Mouse (Mus musculus) midbrain, embryonic 12.5 days (tissue): ENCODE results near the gene Mturn. TPM values are rescaled to one million over a fixed set of nuclear protein-coding genes. Genes with fewer than 3 reads are reported as not detected.

Source experiments
- ATAC-seq: fragments of 200-750 bp; cut with Nextera tagmentation; 2 replicates; pipeline ENCODE4 v1.8.0; 2017; ENCODE audit warnings: low read depth, moderate TSS enrichment, moderate library complexity; ENCODE audit not compliant: low FRiP score
- H3K27ac ChIP-seq: fragments of 300-500 bp; sonication (generic); replicated peaks from 2 replicates; pipeline ENCODE4 v1.5.1; 2016; ENCODE audit warnings: mild to moderate bottlenecking
- H3K27me3 ChIP-seq: fragments of 300-500 bp; sonication (generic); 2 replicates; pipeline ENCODE4 v1.6.1; 2016; ENCODE audit warnings: mild to moderate bottlenecking
- H3K36me3 ChIP-seq: fragments of 300-500 bp; sonication (generic); 2 replicates; pipeline ENCODE4 v1.6.1; 2016
- H3K4me1 ChIP-seq: fragments of 300-500 bp; sonication (generic); 2 replicates; pipeline ENCODE4 v1.6.1; 2016
- H3K4me2 ChIP-seq: fragments of 300-500 bp; sonication (generic); replicated peaks from 2 replicates; pipeline ENCODE4 v1.6.1; 2016; ENCODE audit warnings: mild to moderate bottlenecking, moderate library complexity
- H3K4me3 ChIP-seq: fragments of 300-500 bp; sonication (generic); 2 replicates; pipeline ENCODE4 v1.5.1; 2016; ENCODE audit warnings: mild to moderate bottlenecking
- H3K9ac ChIP-seq: fragments of 300-500 bp; sonication (generic); replicated peaks from 2 replicates; pipeline ENCODE4 v1.6.1; 2016; ENCODE audit warnings: mild to moderate bottlenecking, moderate library complexity
- H3K9me3 ChIP-seq: fragments of 300-500 bp; sonication (generic); 2 replicates; pipeline ENCODE4 v1.6.1; 2016; ENCODE audit warnings: mild to moderate bottlenecking
- WGBS: fragments of 180-500 bp; shearing (Covaris S2); methylation state at CpG from one replicate; pipeline ENCODE4 v1.1.7; 2016; 5-methylcytosine and 5-hydroxymethylcytosine counted together
- polyA plus RNA-seq: library from polyadenylated mRNA; unstranded; fragments of >200 nt; fragmentation: Nextera tagmentation; extraction: Ambion mirVana; gene quantifications from 2 replicates; pipeline ENCODE4 v1.2.1, GENCODE M21; 2016

The Mturn gene
- polyA plus RNA-seq, 1 experiment from 2014 or later: 60.4 TPM

DNA sequence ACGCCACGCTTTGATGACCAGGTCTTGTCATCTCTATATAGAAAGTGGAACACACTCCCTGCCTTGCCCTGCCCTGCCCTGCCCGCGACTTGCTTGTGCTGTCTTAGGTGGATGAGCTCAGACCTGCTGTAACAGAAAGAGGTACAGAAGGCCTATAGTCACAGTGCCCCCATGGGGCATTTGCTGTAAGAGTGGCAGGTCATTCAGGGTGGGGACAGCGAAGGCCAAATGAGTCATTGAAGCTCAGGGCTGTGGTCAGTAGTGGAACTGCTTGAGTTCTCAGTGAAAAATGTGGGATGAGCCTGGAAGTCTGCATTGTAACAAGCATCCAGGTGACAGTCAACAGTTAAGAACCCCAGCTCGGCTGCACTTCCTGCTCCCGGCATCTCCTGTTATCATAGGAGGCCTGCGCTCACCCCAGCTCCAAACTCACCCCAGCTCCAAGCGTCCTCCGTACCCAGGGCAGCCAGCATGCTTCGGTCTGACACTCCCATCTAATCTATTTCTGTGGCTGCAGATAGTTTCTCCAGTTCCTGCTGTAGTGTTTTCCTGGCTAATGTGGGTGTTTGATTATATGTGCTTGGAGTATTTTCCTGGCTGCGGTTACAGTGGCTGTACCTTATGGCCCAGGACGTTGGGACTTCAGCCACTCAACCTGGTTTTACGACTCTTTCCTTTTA, 4.4 kb downstream of the Mturn start:
- Histone ChIP-seq H3K27ac (no peak overlapping the region), H3K9me3 (no peaks in the 10 kb centered on the region), H3K4me3 (no peak overlapping the region), H3K27me3 (peaks cover 14% of the 10 kb centered on the region; the same call in 1 of the 2 replicates), H3K9ac (no peak overlapping the region), H3K4me1 (peaks cover 11% of the 10 kb centered on the region), H3K36me3 (peaks cover 18% of the 10 kb centered on the region; the same call in 1 of the 2 replicates), H3K4me2 (no peak overlapping the region)
- WGBS: 85% methylated on average over 14 of the region's 14 CpGs
- no peak for ATAC-seq

DNA sequence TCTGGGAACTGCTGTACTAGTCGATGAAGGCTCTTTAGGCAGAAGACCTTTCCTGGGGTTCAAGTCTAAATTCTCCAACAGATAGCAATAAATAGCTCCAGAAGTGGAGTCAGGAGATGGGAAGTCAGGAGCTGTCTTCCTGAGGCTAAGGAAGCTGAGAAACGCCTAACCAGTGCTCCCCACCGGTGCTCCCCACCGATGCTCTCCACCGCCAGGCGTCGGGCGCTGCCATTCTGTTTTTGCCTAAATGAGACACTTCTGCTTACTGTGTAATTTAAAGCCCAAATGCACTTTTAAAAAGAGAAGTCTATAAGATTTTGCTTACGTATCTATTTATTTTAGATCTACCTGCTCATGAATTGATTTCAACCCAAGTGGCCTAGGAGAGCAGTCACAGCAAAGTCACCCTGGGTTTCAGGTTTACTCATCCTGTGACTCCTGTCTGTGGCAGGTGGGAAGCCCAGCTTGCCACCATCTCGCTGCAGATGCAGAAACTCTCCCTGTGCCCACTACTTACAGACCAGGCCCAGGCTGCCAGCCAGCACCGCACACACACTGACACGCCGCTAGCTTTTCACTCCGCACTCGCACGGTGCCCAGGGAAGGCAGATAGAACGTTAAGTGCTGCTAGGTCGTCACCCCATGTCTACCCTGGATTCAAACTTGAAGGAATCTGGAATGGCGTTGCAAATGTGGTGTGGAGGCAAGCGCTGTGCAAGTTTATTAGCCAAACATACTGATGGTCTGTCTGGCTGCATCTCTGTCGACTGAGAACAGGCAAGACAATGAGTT, 5.7 kb downstream of the Mturn start:
- 91% methylated on average over 21 of the region's 21 CpGs for WGBS
- Histone ChIP-seq H3K9ac (no peak overlapping the region), H3K27me3 (peaks cover 14% of the 10 kb centered on the region; the same call in 1 of the 2 replicates), H3K4me2 (no peak overlapping the region), H3K9me3 (no peaks in the 10 kb centered on the region), H3K36me3 (peaks cover 30% of the 10 kb centered on the region; the same call in 1 of the 2 replicates), H3K4me1 (peaks cover 7% of the 10 kb centered on the region), H3K4me3 (no peak overlapping the region), H3K27ac (no peak overlapping the region)
- no peak for ATAC-seq

DNA sequence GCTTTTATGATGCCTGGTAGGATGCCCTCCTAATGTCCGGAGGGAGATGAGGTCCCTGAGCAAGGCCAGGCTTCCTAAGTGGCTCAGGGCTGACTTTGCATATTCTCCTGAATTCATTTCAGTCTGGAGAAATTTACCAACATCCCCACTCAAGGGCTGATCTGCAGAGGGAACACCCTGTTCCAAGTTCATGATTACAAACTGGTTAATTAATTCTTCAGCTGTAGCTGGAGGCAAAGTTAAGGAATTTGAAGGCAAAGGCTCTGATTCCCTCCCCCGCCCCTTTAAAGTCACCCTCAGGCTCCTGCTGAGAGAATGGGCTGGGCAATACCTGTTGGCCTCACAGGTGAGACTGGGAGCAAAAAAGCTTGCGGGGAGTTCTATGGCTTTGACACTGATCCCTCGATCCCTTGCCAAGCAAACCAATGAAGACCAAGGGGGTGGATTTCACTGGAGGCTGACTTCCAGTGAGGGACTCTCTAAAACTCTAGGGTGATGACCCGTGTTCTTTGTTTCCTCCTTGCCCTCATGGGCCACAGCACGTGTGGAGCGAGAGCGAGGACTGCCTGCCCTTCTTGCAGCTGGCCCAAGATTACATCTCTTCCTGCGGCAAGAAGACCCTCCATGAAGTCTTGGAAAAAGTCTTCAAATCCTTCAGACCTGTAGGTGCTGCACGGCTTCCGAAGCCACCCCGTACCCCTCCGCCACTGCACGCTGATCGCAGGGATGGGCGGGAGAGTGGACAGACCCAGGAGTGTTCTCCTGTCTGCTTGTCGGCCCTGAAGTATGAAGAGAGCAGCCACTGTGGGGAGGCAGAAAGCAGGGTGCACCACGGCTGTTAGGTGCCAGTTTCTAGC, 7.3 kb downstream of the Mturn start:
- Histone ChIP-seq H3K4me2 (no peak overlapping the region), H3K27me3 (peaks cover 9% of the 10 kb centered on the region; the same call in 1 of the 2 replicates), H3K9ac (no peak overlapping the region), H3K4me3 (no peak overlapping the region), H3K27ac (no peak overlapping the region), H3K4me1 (no peaks in the 10 kb centered on the region), H3K36me3 (peaks cover 30% of the 10 kb centered on the region; the same call in 1 of the 2 replicates), H3K9me3 (no peaks in the 10 kb centered on the region)
- ATAC-seq: no peak
- 77% methylated on average over 18 of the region's 18 CpGs for WGBS

DNA sequence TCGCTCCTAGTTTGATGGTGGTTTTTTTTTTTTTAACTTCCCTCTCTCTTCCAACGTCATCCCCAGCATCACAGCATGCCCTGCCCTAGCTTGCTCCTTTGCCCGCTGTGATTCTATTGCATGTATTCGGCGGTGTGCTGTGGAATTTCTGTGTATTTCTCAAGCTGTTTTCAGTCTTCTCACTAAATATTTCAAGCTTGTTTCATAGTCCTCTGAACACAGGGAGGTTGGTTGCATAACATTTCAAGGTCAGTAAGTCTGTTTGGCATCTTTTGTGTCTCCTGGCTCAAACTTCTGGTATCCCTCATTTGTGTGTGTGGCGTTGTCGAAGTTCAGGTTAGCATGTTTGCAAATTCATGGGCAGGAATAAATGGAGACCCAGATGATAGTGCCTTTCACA, 8.3 kb downstream of the Mturn start:
- Histone ChIP-seq H3K9me3 (no peaks in the 10 kb centered on the region), H3K9ac (no peak overlapping the region), H3K27ac (no peak overlapping the region), H3K4me2 (no peak overlapping the region), H3K4me1 (no peaks in the 10 kb centered on the region), H3K36me3 (peaks cover 36% of the 10 kb centered on the region), H3K27me3 (no peaks in the 10 kb centered on the region), H3K4me3 (no peak overlapping the region)
- ATAC-seq: no peak
- 86% methylated on average over 7 of the region's 7 CpGs for WGBS

DNA sequence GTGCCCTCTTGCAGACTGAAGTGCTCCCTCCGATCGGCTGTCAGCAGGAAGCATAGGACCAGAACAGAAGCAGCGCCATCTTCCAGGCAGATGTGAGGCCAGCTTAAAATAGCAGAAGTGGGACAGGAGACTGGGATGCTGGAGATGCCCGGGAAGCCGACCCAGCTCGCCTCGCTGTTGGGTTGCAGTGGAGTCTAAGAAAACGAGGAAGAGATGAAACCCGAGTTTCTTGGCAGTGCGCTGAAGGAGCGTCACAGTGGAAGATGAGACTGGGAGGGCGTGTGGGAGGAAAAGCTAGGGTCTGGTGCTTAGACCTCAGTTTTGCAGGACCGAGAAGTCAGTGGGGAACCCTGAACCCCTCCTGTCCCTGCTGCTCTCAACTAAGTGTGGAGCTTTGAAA, 9.4 kb downstream of the Mturn start:
- H3K36me3 ChIP-seq: peaks cover 36% of the 10 kb centered on the region
- H3K4me2 ChIP-seq: no peak overlapping the region
- no peaks in the 10 kb centered on the region for H3K9me3 ChIP-seq
- no peak overlapping the region for H3K9ac ChIP-seq
- H3K27me3 ChIP-seq: no peaks in the 10 kb centered on the region
- no peaks in the 10 kb centered on the region for H3K4me1 ChIP-seq
- no peak overlapping the region for H3K27ac ChIP-seq
- H3K4me3 ChIP-seq: no peak overlapping the region
- no peak for ATAC-seq
- whole genome bisulfite sequencing: 85% methylated on average over 13 of the region's 13 CpGs

DNA sequence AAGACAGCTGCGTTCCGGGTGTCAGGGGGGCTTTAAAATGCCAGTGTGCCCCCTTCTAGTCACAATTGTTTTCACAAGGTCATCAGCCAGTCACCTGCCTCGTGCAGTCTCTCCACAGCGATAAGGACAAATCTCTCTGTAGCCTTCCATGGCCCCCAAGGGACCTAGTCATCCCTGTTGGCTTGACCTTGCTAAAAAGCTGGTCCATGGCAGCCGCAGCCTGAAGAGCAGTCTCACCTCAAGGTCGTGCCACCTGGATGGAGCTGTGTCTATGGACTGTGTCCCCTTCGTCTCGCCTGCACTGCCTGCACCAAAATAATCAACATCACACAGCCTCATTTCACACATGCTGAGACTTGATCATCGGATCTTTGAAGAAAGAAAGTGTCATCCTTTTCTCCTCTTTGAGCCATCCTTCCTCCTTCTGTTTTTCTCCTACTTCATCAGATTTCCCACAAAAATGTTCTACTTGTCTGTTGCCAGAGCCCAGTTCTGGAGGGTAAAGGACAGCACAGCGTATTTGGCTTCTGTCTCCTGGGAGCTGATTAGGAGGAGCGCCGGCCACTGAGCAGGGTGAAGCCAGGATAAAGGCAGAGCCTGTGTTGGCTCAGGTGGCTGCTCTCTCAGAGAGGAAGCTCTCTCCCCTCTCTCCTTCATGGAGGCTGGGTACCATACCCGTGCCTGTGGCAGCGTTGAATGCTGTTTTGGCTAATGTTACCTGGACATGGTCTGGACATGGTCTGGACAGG, 10.1 kb downstream of the Mturn start:
- Histone ChIP-seq H3K27ac (no peak overlapping the region), H3K9me3 (no peaks in the 10 kb centered on the region), H3K4me2 (no peak overlapping the region), H3K36me3 (peaks cover 36% of the 10 kb centered on the region), H3K4me3 (no peak overlapping the region), H3K4me1 (no peaks in the 10 kb centered on the region), H3K27me3 (no peaks in the 10 kb centered on the region), H3K9ac (no peak overlapping the region)
- WGBS: 78% methylated on average over 14 of the region's 14 CpGs
- ATAC-seq: no peak

DNA sequence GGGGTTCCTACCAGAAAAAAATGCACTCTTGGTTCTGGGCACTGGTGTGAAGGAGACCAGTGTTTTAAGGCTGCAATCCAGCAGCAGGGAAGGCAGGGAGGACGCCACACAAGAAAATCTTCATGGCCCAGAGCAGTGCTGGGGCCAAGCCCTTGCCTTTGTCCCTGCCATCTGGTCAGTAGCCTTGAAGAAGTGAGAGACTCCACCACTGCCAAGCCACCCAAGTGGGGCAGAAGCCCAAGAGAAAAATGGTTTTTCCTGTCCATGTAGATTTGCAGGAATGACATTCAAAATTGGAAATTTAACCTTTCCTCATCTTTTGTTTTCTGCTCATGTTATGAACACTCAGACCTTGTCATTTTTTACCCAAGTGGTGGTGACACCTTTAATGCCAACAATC, 10.8 kb downstream of the Mturn start:
- ATAC-seq: no peak
- peaks cover 36% of the 10 kb centered on the region for H3K36me3 ChIP-seq
- no peak overlapping the region for H3K4me3 ChIP-seq
- H3K27me3 ChIP-seq: peaks cover 2% of the 10 kb centered on the region; the same call in 1 of the 2 replicates
- H3K9me3 ChIP-seq: no peaks in the 10 kb centered on the region
- H3K4me1 ChIP-seq: no peaks in the 10 kb centered on the region
- no peak overlapping the region for H3K9ac ChIP-seq
- WGBS: 75% methylated on average over 1 of the region's 1 CpGs
- no peak overlapping the region for H3K4me2 ChIP-seq
- no peak overlapping the region for H3K27ac ChIP-seq

DNA sequence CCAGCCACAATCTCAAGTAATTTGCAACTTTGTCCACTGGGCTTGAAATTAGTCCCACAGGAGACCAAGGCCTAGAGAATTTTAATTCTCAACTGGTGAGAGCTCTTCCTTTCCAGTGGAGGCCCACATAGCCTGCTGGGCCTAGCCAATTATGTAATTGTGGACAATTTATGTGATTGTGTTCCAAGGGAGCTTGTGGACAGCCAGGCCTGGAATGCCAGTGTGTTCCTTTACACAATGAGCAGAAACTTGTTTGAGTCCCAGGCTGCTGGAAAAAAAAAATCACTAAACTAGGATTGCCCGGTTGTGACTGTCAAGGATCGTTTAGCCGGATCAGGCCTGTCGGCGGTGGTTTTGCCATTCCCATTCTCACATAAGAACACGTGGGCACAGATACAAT, 11.9 kb downstream of the Mturn start:
- Histone ChIP-seq H3K27ac (no peak overlapping the region), H3K36me3 (peaks cover 36% of the 10 kb centered on the region), H3K4me2 (no peak overlapping the region), H3K27me3 (peaks cover 8% of the 10 kb centered on the region), H3K9me3 (no peaks in the 10 kb centered on the region), H3K4me1 (no peaks in the 10 kb centered on the region), H3K9ac (no peak overlapping the region), H3K4me3 (no peak overlapping the region)
- no peak for ATAC-seq
- 87% methylated on average over 6 of the region's 6 CpGs for WGBS

DNA sequence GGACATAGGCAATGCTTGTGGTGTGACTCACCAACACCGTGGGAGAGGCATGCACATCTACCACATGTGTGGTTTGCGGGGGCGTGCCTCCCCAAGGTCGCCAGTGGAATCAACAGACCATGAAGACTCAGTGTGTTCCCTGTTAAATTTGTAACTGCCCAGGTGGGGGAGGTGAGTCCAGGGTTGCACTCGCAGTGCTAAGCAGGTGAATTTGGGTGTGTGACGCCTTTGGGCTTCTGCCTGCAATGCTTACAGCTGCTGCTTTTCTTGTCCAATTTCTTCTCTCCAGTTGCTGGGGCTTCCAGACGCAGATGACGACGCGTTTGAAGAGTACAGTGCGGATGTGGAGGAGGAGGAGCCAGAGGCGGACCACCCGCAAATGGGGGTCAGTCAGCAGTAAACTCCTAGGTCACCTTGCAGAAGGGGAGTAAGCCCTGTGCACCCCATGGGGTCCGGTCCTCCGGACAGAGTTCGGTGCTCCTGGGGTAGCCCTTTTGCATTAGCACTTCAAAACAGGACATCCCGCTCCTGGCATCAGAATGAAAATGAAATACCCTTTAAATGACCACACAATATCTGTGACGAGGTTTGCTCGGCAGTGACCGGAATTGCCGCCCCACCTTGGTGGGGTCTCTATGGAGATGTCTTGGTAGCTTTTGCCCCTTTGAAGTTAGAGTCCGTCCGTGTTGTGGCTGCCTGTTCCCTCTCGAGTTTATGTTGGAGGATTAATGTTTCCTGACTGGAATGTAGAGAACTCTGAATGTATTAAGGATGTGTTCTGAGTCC, 17.5 kb downstream of the Mturn start:
- H3K4me3 ChIP-seq: peak overlapping the region; percentile 43
- peaks cover 35% of the 10 kb centered on the region for H3K27me3 ChIP-seq
- peak overlapping the region; percentile 85 for H3K4me2 ChIP-seq
- peaks cover 33% of the 10 kb centered on the region for H3K4me1 ChIP-seq
- 9% methylated on average over 24 of the region's 24 CpGs for WGBS
- no peaks in the 10 kb centered on the region for H3K9me3 ChIP-seq
- H3K36me3 ChIP-seq: peaks cover 6% of the 10 kb centered on the region; the same call in 1 of the 2 replicates
- peak; percentile 27; the same call in 1 of the 2 replicates for ATAC-seq
- H3K27ac ChIP-seq: peak overlapping the region; percentile 10; the same call in 1 of the 2 replicates
- H3K9ac ChIP-seq: peak overlapping the region; percentile 55

DNA sequence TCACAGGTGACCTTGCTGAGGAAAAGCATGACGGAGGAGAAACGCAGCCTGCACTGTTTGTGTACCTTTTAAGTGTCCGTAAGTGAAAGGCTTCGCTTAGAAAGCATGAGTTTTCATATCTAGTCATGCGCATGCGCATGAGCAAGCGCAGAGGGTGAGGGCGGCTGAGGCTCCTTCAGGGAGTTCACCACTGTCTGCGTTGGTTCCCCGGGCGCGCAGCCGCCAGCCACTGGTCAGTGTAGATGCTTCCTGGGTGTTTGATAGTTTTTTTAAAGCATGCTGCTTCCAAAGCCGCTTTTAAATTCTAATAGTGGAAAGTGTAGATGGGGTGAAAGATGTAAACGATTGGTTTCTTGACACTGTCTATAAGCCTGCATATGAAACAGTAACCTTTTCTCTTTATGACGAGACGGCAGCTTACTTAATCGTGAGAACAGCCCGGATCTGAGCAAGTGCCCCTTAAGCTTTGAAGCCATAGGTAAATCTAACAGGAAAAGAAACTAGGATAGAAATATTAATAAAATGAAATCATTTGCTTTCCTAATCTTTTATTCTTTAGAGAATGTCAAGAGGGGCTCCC, 18.1 kb downstream of the Mturn start:
- 7% methylated on average over 19 of the region's 19 CpGs for WGBS
- peak overlapping the region; percentile 43 for H3K4me3 ChIP-seq
- peak overlapping the region; percentile 10; the same call in 1 of the 2 replicates for H3K27ac ChIP-seq

More for the DNA sequence above, 18.1 kb downstream of the Mturn start:
- Histone ChIP-seq H3K4me2 (peak overlapping the region; percentile 85), H3K4me1 (peaks cover 40% of the 10 kb centered on the region), H3K9ac (peak overlapping the region; percentile 55), H3K9me3 (no peaks in the 10 kb centered on the region), H3K27me3 (peaks cover 35% of the 10 kb centered on the region), H3K36me3 (peaks cover 1% of the 10 kb centered on the region; the same call in 1 of the 2 replicates)
- ATAC-seq: peak; percentile 72
